Mouse (Mus musculus) heart, embryonic 15.5 days (tissue): ENCODE data around the gene Arpin. TPM values are rescaled to one million over a fixed set of nuclear protein-coding genes. Genes with fewer than 3 reads are reported as not detected.

ENCODE experiments used
- ATAC-seq: fragments of 200-750 bp; cut with Nextera tagmentation; replicated peaks from 2 replicates; pipeline ENCODE4 v1.8.0; 2017; ENCODE audit warnings: low read depth, moderate TSS enrichment; ENCODE audit not compliant: insufficient number of reproducible peaks, insufficient read depth, low FRiP score
- H3K27ac ChIP-seq: fragments of 300-500 bp; sonication (generic); 2 replicates; pipeline ENCODE4 v1.5.1; 2015; ENCODE audit warnings: mild to moderate bottlenecking, inconsistent platforms
- H3K27me3 ChIP-seq: fragments of 300-500 bp; sonication (generic); 2 replicates; pipeline ENCODE4 v1.6.1; 2015; ENCODE audit warnings: inconsistent platforms
- H3K36me3 ChIP-seq: fragments of 300-500 bp; sonication (generic); 2 replicates; pipeline ENCODE4 v1.6.1; 2015; ENCODE audit warnings: mild to moderate bottlenecking, inconsistent platforms
- H3K4me1 ChIP-seq: fragments of 300-500 bp; sonication (generic); replicated peaks from 2 replicates; pipeline ENCODE4 v1.6.1; 2015; ENCODE audit warnings: inconsistent platforms
- H3K4me2 ChIP-seq: fragments of 300-500 bp; sonication (generic); 2 replicates; pipeline ENCODE4 v1.6.1; 2015; ENCODE audit warnings: inconsistent platforms, mild to moderate bottlenecking, moderate library complexity
- H3K4me3 ChIP-seq: fragments of 300-500 bp; sonication (generic); 2 replicates; pipeline ENCODE4 v1.5.1; 2015; ENCODE audit warnings: mild to moderate bottlenecking, inconsistent platforms
- H3K9ac ChIP-seq: fragments of 300-500 bp; sonication (generic); 2 replicates; pipeline ENCODE4 v1.6.1; 2015; ENCODE audit warnings: mild to moderate bottlenecking, inconsistent platforms
- H3K9me3 ChIP-seq: fragments of 300-500 bp; sonication (generic); replicated peaks from 2 replicates; pipeline ENCODE4 v1.6.1; 2016; ENCODE audit warnings: inconsistent platforms
- WGBS: fragments of 180-500 bp; shearing (Covaris S2); methylation state at CpG from one replicate; pipeline ENCODE4 v1.1.7; 2015; ENCODE audit warnings: mixed read lengths; 5-methylcytosine and 5-hydroxymethylcytosine counted together
- polyA plus RNA-seq: library from polyadenylated mRNA; unstranded; fragments of >200 nt; fragmentation: Nextera tagmentation; extraction: Ambion mirVana; gene quantifications from 2 replicates; pipeline ENCODE4 v1.2.1, GENCODE M21; 2015

Arpin gene
- polyA plus RNA-seq, 1 experiment from 2014 or later, result 26.6 TPM

DNA sequence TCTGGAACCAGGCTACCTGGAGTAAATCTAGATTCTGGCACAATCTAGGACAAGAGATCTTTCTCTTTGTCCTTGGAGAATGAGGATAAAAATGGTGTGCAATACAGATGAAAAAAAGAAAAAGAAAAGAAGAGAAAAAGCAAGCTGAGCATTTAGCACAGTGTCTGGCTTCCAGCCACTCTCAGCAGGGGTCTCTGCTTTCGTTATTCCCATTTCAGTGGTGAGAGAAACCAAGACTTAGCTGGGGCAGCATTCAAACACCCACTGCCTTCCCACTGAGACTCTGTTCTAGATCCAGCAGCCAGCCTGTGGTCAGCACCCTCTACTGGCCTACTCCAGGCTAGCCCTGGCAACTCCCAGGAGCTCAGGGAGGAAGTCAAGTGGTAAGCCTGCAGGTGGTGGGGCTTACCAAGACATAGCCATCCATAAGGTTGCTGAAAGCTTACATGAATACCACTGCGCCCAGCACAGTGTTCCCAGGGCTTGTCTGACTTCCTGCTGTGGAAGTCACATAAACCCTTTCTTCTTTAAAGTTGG lies 6.6 kb downstream of the Arpin start:
- no peak for ATAC-seq
- no peak overlapping the region for H3K4me2 ChIP-seq
- no peaks in the 10 kb centered on the region for H3K9me3 ChIP-seq
- H3K9ac ChIP-seq, result no peak overlapping the region
- WGBS, result 70% methylated on average over 2 of the region's 2 CpGs
- H3K36me3 ChIP-seq, result peaks cover 30% of the 10 kb centered on the region; the same call in 1 of the 2 replicates
- no peak overlapping the region for H3K27ac ChIP-seq
- H3K27me3 ChIP-seq, result no peaks in the 10 kb centered on the region
- no peaks in the 10 kb centered on the region for H3K4me1 ChIP-seq
- no peak overlapping the region for H3K4me3 ChIP-seq

DNA sequence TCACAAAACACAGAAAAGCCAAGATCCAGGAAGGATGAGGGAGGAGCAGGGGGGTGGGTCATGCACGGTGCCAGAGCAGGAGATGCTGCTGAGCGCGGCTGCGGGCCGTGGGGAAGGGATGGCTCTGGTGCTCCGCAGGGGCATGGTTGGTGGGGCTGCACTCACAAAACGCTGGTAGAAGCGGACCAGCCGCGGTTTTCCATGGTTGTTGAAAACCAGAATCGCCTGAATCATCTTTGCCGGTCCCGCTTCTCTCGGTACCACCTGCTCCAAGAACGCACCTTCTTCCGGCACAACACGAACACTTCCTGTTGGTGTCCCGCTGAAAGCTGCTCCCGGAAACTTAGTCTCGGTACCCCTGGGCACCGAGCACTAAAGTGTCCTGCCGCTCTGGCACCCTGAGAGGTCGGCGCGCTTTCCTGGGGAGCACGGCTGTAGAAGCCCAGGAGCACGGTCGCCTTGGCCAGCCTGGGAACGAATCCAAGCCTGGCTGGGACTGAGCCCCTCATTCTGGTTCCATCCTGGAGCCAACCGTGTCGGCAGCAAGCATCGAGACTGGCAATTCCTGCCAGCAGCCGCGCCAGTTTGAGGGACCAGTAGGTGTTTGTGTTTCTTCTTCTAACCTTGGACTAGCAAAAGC lies 14.7 kb downstream of the Arpin start, which contains the start of gene Ap3s2:
Ap3s2 (minus strand) TSS at position 306 of the 640 bp plus-strand sequence.
- Histone ChIP-seq H3K4me3 (peak within 1 kb of the TSS; percentile 87), H3K9ac (peak within 1 kb of the TSS; percentile 80), H3K27me3 (no peaks in the 10 kb centered on the region), H3K36me3 (0 out of 2 replicates have a peak, but pooled peaks cover 6% of the 10 kb centered on the region), H3K27ac (peak within 1 kb of the TSS; percentile 77), H3K4me1 (peaks cover 10% of the 10 kb centered on the region), H3K4me2 (peak within 1 kb of the TSS; percentile 73), H3K9me3 (no peaks in the 10 kb centered on the region)
- WGBS, result 0% methylated on average over 34 of the region's 34 CpGs
- ATAC-seq, result peak; percentile 88

DNA sequence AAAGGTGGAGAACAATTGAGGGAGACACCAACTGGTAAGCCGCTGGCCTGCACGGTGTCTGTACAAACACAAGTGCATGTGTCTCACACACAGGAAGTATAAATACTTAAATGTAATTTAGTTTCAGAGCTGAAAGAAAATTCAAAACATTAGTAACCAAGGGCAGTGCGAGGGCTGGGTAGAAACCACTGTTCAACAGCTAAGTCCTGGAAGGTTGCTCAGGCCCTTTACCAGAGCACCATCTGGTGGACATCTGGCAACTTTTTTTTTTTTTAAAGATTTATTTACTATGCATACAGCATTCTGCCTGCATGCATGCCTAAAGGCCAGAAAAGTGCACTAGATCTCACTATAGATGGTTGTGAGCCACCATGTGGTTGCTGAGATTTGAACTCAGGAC lies 20.6 kb downstream of the Arpin start:
- H3K27ac ChIP-seq, result no peak overlapping the region
- H3K4me1 ChIP-seq, result peaks cover 2% of the 10 kb centered on the region; the same call in 1 of the 2 replicates
- H3K9ac ChIP-seq, result no peak overlapping the region
- H3K9me3 ChIP-seq, result no peaks in the 10 kb centered on the region
- H3K36me3 ChIP-seq, result peaks cover 2% of the 10 kb centered on the region; the same call in 1 of the 2 replicates
- no peak overlapping the region for H3K4me3 ChIP-seq
- ATAC-seq, result no peak
- H3K27me3 ChIP-seq, result no peaks in the 10 kb centered on the region
- WGBS, result 71% methylated on average over 3 of the region's 3 CpGs
- H3K4me2 ChIP-seq, result no peak overlapping the region

GRCm38 (mm10) chr7:79907356-79907755 lies 27.8 kb downstream of the Arpin start:
- ATAC-seq, result no peak
- 67% methylated on average over 2 of the region's 2 CpGs for WGBS
- no peaks in the 10 kb centered on the region for H3K27me3 ChIP-seq
- H3K9me3 ChIP-seq, result no peaks in the 10 kb centered on the region
- H3K4me1 ChIP-seq, result no peaks in the 10 kb centered on the region
- no peak overlapping the region for H3K9ac ChIP-seq
- no peak overlapping the region for H3K4me3 ChIP-seq
- H3K36me3 ChIP-seq, result peaks cover 27% of the 10 kb centered on the region; the same call in 1 of the 2 replicates
- H3K4me2 ChIP-seq, result no peak overlapping the region
- no peak overlapping the region for H3K27ac ChIP-seq

- H3K27me3 ChIP-seq, result no peaks in the 10 kb centered on the region
Observed at GRCm38 (mm10) chr7:79906914-79907313, 28.2 kb downstream of the Arpin start.

DNA sequence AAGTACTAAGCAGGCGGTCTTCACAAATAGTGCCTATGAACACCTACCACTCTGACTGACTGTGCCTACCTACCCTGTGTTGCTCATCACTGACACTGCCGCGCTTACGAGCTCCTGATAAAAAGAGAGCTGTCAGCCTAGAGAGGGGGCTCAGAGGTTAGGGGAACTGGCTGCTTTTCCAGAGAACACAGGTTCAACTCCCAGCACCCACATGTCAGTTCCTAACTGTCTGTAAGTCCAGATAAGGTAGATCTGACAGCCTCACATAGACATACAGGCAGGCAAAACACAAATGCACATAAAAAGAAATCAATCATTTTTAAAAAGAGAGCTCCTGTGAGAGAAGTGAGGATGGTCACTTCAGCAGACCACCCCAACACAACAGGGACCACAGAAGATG lies 30.0 kb downstream of the Arpin start:
- Histone ChIP-seq H3K9ac (no peak overlapping the region), H3K36me3 (peaks cover 31% of the 10 kb centered on the region; the same call in 1 of the 2 replicates), H3K4me2 (no peak overlapping the region), H3K4me1 (no peaks in the 10 kb centered on the region), H3K27ac (no peak overlapping the region), H3K27me3 (no peaks in the 10 kb centered on the region), H3K4me3 (no peak overlapping the region), H3K9me3 (no peaks in the 10 kb centered on the region)
- no peak for ATAC-seq
- WGBS, result 72% methylated on average over 4 of the region's 4 CpGs

More at GRCm38 (mm10) chr7:79906914-79907313, 28.2 kb downstream of the Arpin start:
- Histone ChIP-seq H3K4me1 (no peaks in the 10 kb centered on the region), H3K4me3 (no peak overlapping the region), H3K4me2 (no peak overlapping the region), H3K27ac (no peak overlapping the region), H3K36me3 (peaks cover 29% of the 10 kb centered on the region; the same call in 1 of the 2 replicates), H3K9me3 (no peaks in the 10 kb centered on the region), H3K9ac (no peak overlapping the region)
- ATAC-seq, result no peak
- 83% methylated on average over 3 of the region's 3 CpGs for WGBS

DNA sequence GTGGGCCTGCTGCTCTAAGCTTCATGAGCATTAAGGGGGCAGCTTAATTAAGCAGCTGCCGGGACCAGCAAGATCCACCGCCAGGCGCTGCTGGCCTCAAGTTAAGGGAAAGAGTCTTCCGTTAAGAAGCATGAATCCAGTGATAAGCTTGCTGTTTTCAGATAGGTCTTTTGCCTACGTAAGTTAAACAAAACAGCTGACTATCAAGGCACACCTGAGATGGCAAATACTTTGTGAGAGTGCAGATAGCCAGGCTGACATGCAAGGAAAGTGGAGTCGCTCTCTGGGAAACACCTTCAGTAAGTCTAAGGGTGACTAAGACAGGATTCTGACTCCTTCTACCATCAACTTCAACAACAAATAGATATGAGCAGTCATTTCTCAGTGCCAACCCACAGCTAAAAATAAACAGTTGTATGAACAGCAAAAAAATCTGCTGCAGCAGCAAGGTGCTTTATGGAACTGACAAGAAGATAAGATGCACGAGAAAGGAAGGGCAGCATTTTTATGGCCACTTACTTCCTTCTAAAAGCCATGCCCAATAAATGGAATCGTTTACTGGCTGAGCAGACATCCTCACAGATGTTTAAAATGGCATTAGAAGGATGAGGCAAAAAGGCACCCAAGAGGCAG lies 31.9 kb downstream of the Arpin start:
- no peak overlapping the region for H3K4me2 ChIP-seq
- H3K9ac ChIP-seq, result no peak overlapping the region
- ATAC-seq, result no peak
- H3K27me3 ChIP-seq, result no peaks in the 10 kb centered on the region
- no peaks in the 10 kb centered on the region for H3K4me1 ChIP-seq
- H3K4me3 ChIP-seq, result no peak overlapping the region
- 53% methylated on average over 8 of the region's 8 CpGs for WGBS
- H3K9me3 ChIP-seq, result no peaks in the 10 kb centered on the region
- H3K36me3 ChIP-seq, result peaks cover 16% of the 10 kb centered on the region; the same call in 1 of the 2 replicates
- H3K27ac ChIP-seq, result no peak overlapping the region

DNA sequence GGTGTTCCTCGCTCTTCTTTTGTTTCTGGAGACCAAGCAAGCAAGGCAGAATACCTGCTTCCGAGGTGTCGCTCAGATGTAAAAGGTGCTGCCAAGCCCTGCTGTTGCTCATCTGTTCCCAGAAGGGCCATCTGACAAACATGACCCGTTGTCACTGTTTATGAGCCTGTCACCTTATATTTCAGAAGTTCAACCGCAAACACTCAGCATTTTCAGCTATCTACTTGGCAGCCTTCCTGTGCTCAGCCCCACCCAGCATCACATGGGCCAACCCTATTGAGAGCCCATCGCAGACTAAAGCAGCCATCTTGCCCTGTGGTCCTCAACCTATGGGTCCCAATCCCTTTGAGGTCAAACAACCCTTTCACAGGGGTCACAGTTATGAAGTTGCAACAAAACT lies 34.4 kb downstream of the Arpin start:
- no peaks in the 10 kb centered on the region for H3K4me1 ChIP-seq
- H3K36me3 ChIP-seq, result peaks cover 13% of the 10 kb centered on the region; the same call in 1 of the 2 replicates
- H3K27me3 ChIP-seq, result no peaks in the 10 kb centered on the region
- no peak overlapping the region for H3K9ac ChIP-seq
- H3K4me3 ChIP-seq, result no peak overlapping the region
- ATAC-seq, result no peak
- no peak overlapping the region for H3K4me2 ChIP-seq
- 94% methylated on average over 6 of the region's 6 CpGs for WGBS
- no peak overlapping the region for H3K27ac ChIP-seq
- H3K9me3 ChIP-seq, result no peaks in the 10 kb centered on the region

- no peak for ATAC-seq
- Histone ChIP-seq H3K4me1 (peaks cover 22% of the 10 kb centered on the region), H3K9ac (no peak overlapping the region), H3K36me3 (peaks cover 6% of the 10 kb centered on the region; the same call in 1 of the 2 replicates), H3K27me3 (no peaks in the 10 kb centered on the region), H3K4me3 (no peak overlapping the region), H3K27ac (no peak overlapping the region), H3K9me3 (no peaks in the 10 kb centered on the region), H3K4me2 (no peak overlapping the region)
- WGBS, result 64% methylated on average over 3 of the region's 3 CpGs
Observed at GRCm38 (mm10) chr7:79895225-79895624, 39.9 kb downstream of the Arpin start.

GRCm38 (mm10) chr7:79894790-79895189 lies 40.4 kb downstream of the Arpin start:
- H3K27ac ChIP-seq, result no peak overlapping the region
- 97% methylated on average over 1 of the region's 1 CpGs for WGBS

DNA sequence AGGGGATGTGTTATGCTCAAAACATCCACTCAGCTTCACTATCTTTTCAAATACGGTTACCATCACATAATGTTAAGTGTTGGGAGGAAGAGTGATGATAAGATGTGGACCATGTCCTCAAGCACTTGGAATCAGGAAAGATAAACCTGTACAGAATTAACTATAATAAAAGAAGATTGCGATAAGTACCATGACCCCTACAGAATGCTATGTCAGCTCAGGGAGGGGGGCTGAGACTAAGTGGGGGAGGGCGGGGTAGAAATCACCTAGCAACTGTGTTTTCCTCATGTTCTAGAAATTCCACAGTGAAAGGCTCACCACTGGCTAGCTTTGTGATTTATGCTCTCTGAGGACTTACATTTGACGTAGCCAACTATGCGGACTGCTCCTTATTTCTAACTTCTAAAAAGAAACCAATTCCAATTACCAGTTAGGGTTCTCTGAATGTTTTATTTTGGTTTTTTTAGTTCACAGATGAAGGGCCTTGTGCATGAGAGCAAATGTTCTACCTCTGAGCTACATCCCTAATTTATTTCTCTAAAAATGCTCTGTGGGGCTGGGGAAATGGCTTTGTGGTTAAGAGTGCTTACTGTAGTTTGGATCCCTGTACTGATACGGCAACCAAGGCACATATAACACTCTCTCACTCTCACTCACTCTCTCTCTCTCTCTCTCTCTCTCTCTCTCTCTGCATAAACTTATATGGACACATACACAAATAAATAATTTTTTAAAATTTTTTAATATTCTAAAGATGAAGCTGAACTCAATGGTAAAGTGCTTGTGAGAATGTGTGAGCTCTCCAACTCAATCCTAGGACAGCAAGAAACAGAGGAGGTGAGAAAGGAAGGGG lies 42.4 kb downstream of the Arpin start:
- 0 out of 2 replicates have a peak, but pooled peaks have one; percentile 22 for ATAC-seq

More at GRCm38 (mm10) chr7:79894790-79895189, 40.4 kb downstream of the Arpin start:
- Histone ChIP-seq H3K27me3 (no peaks in the 10 kb centered on the region), H3K36me3 (peaks cover 6% of the 10 kb centered on the region; the same call in 1 of the 2 replicates), H3K4me1 (peaks cover 22% of the 10 kb centered on the region), H3K9me3 (no peaks in the 10 kb centered on the region), H3K9ac (no peak overlapping the region), H3K4me3 (no peak overlapping the region), H3K4me2 (no peak overlapping the region)
- ATAC-seq, result no peak

More for the DNA sequence above, 42.4 kb downstream of the Arpin start:
- Histone ChIP-seq H3K4me3 (no peak overlapping the region), H3K9ac (no peak overlapping the region), H3K27me3 (no peaks in the 10 kb centered on the region), H3K36me3 (peaks cover 6% of the 10 kb centered on the region; the same call in 1 of the 2 replicates), H3K4me1 (peaks cover 22% of the 10 kb centered on the region), H3K9me3 (no peaks in the 10 kb centered on the region), H3K4me2 (no peak overlapping the region), H3K27ac (no peak overlapping the region)
- 55% methylated on average over 6 of the region's 6 CpGs for WGBS
